Mouse (Mus musculus) heart, embryonic 10.5 days (tissue): ENCODE measurements around the gene Stx16. TPM values are rescaled to one million over a fixed set of nuclear protein-coding genes. Genes with fewer than 3 reads are reported as not detected.

Experiments
- DNase-seq: peaks from one replicate; pipeline ENCODE4 v3.0.0-alpha.2; 2017; ENCODE audit warnings: low spot score
- H3K27ac ChIP-seq: fragments of 300-500 bp; sonication (generic); 2 replicates; pipeline ENCODE4 v1.5.1; 2016; ENCODE audit warnings: mild to moderate bottlenecking
- H3K27me3 ChIP-seq: fragments of 300-500 bp; sonication (generic); 2 replicates; pipeline ENCODE4 v1.6.1; 2016; ENCODE audit warnings: mild to moderate bottlenecking; ENCODE audit not compliant: poor library complexity, insufficient read depth, severe bottlenecking
- H3K36me3 ChIP-seq: fragments of 300-500 bp; sonication (generic); 2 replicates; pipeline ENCODE4 v1.6.1; 2016; ENCODE audit warnings: mild to moderate bottlenecking, moderate library complexity
- H3K4me1 ChIP-seq: fragments of 300-500 bp; sonication (generic); 2 replicates; pipeline ENCODE4 v1.6.1; 2016; ENCODE audit warnings: mild to moderate bottlenecking
- H3K4me3 ChIP-seq: fragments of 300-500 bp; sonication (generic); 2 replicates; pipeline ENCODE4 v1.5.1; 2016; ENCODE audit warnings: mild to moderate bottlenecking, moderate library complexity
- H3K9me3 ChIP-seq: fragments of 300-500 bp; sonication (generic); 2 replicates; pipeline ENCODE4 v1.6.1; 2016; ENCODE audit warnings: mild to moderate bottlenecking, moderate library complexity
- WGBS: fragments of 180-500 bp; shearing (Covaris S2); methylation state at CpG from one replicate; pipeline ENCODE4 v1.1.7; 2016; 5-methylcytosine and 5-hydroxymethylcytosine counted together
- polyA plus RNA-seq: library from polyadenylated mRNA; unstranded; fragments of >200 nt; fragmentation: Nextera tagmentation; extraction: Ambion mirVana; gene quantifications from 2 replicates; pipeline ENCODE4 v1.2.1, GENCODE M21; 2016

Stx16 gene
- polyA plus RNA-seq, 1 experiment from 2014 or later: 11.9 TPM

DNA sequence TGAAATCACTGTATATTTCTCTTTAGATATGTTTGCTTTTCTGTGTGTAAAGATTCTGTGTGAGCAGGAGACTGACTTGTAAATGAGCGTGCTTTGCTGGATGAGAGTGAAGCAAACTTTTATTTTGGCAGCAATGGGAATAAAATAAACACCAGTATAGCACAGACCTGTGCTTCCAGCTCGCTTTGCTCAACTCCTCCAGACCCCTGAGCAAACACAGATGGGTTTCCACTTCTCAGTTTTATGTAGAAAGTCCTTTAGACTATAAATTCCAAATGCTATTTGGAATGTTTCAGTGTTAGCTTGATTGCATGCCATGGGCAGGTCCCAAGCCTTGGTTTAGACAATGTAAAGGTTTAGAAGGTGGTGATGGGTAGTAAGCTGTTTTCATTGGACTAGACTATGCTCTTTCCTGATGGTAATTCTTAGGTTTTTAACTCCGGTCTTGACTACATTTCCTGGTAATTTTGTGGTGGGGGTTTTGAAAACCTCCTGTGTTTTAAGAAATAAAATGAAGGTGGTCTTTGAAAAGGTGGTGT, 6.3 kb downstream of the Stx16 start:
- Histone ChIP-seq H3K27ac (no peak overlapping the region), H3K9me3 (no peaks in the 10 kb centered on the region), H3K4me3 (no peak overlapping the region), H3K4me1 (peaks cover 18% of the 10 kb centered on the region), H3K27me3 (no peaks in the 10 kb centered on the region), H3K36me3 (0 out of 2 replicates have a peak, but pooled peaks cover 4% of the 10 kb centered on the region)
- WGBS: 90% methylated on average over 3 of the region's 3 CpGs
- no peak for DNase-seq

DNA sequence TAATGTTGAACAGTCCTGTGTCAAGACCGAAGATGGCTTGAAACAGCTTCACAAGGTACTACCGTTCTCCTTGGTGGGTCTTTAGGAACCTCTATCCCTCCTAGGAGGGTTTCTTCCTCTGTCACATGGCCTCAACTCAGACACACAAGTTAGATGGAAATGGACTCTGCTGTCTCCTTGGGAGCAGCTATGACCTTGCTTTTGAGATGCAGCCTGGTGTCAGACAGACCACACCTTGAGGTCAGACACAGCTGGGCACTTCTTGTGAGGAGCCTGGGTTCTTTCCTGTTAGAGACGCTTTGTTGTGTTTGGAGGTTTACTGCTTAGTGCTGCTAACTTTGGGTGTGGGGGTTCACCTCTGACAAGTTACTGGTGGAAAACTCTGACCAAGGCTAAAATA, 19.0 kb downstream of the Stx16 start:
- H3K27ac ChIP-seq: no peak overlapping the region
- H3K36me3 ChIP-seq: peaks cover 63% of the 10 kb centered on the region
- no peaks in the 10 kb centered on the region for H3K4me1 ChIP-seq
- WGBS: 94% methylated on average over 3 of the region's 3 CpGs
- no peaks in the 10 kb centered on the region for H3K9me3 ChIP-seq
- no peak overlapping the region for H3K4me3 ChIP-seq
- DNase-seq: no peak
- no peaks in the 10 kb centered on the region for H3K27me3 ChIP-seq

DNA sequence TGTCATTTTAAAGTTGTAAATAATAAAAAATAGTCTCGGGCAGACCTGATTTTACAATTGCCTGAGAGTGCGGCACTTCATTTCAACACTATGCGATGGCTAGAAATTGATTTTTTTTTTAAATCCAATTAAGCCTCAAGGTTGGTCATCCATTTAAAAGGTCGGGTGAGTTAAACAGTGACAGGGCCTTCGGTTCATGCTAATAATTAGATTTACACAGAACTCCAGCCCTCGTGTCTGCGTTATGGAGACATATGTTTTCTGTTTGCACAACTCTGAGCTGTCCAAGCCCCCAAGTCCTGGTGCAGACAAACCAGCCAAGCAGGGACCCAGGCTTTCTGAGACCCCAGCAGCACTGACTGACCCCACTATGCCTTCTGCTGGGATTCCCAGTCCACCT, 26.3 kb downstream of the Stx16 start:
- no peaks in the 10 kb centered on the region for H3K4me1 ChIP-seq
- H3K4me3 ChIP-seq: no peak overlapping the region
- 83% methylated on average over 7 of the region's 7 CpGs for WGBS
- H3K36me3 ChIP-seq: peaks cover 19% of the 10 kb centered on the region; the same call in 1 of the 2 replicates
- no peaks in the 10 kb centered on the region for H3K9me3 ChIP-seq
- DNase-seq: no peak
- no peaks in the 10 kb centered on the region for H3K27me3 ChIP-seq
- H3K27ac ChIP-seq: no peak overlapping the region

DNA sequence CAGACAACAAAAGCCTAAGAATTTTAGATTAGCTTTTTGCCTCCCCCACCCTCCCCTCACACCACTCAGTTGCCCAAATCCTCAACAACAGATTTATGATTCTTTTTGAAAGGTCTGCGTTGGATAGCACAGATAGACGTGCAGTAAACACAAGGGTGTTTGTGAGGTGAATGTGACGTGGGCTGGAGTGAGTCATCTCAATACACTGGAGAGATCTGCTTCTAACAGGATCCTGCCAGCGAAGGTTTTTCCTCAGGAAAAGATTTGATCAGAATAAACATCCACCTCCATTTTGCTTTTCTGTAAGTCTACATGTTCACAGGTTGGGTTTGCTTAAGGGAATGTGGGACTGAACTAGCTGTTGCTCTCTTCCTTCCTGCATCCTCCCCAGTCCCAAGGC, 27.4 kb downstream of the Stx16 start:
- 72% methylated on average over 4 of the region's 4 CpGs for WGBS
- H3K36me3 ChIP-seq: peaks cover 9% of the 10 kb centered on the region; the same call in 1 of the 2 replicates
- no peaks in the 10 kb centered on the region for H3K9me3 ChIP-seq
- H3K4me1 ChIP-seq: no peaks in the 10 kb centered on the region
- no peak overlapping the region for H3K27ac ChIP-seq
- no peak for DNase-seq
- H3K27me3 ChIP-seq: no peaks in the 10 kb centered on the region
- H3K4me3 ChIP-seq: no peak overlapping the region

DNA sequence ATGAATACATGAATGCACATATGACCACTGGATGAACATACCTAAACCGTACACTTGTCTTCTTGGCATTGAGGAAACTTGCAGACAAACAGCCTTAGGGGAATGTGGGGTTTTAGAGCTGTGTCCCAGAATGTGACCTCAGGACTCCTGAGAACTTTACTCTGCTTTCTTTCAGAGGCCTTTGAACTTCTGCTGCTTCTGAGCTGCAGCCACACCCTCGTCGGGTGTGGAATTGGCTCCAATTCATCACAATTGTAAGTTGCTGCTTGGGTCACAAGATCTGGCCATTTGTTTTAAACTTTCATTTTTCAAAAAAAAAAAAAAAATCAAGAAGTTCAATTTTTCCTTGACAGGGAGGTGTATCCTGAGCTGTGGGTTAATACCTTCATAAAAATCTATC, 31.3 kb downstream of the Stx16 start:
- Histone ChIP-seq H3K9me3 (no peaks in the 10 kb centered on the region), H3K36me3 (0 out of 2 replicates have a peak, but pooled peaks cover 4% of the 10 kb centered on the region), H3K4me3 (no peak overlapping the region), H3K27ac (no peak overlapping the region), H3K4me1 (peaks cover 19% of the 10 kb centered on the region), H3K27me3 (no peaks in the 10 kb centered on the region)
- DNase-seq: no peak
- WGBS: 81% methylated on average over 3 of the region's 3 CpGs

DNA sequence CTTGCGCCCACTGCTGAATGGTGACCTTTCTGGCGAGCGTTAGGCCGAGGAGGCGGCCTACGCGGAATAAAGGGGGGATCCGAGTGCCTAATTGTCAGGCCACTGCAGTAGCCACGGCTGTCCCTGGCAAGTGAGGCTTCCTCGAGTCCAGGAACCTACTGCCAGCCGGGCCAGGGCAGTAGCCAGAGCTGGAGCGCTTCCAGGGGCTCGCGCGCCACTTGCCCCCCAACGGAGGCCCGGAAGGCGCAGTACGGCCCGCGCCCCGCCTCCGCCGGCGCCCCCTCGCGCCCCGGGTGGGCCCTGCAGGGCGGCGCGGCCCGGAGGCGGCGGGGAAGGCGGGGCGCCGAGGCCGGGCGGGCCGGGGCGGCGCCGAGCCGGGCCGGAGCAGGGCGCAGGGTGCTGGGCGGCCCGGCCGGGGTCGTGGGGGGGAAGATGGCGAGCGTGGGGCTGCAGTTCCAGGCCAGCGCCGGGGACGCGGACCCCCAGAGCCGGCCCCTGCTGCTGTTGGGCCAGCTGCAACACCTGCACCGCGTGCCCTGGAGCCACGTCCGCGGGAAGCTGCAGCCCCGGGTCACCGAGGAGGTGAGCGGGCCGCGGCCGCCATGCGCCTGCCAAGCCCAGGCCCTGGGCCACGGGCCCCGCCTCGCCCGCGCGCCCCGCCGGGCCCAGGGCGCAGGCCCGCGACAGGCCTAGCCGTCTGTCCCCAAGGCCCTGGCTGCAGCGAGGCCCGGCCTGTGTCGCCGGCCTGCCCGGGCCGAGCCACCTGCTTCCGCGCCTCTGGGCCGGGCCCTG, 34.1 kb downstream of the Stx16 start, which contains the start of gene Npepl1:
Gene Npepl1, plus strand, starts transcription at position 359 of the 792 bp plus-strand sequence.
- no peak for DNase-seq
- peak within 1 kb of the TSS; percentile 98 for H3K27ac ChIP-seq
- H3K9me3 ChIP-seq: no peaks in the 10 kb centered on the region
- peaks cover 29% of the 10 kb centered on the region for H3K4me1 ChIP-seq
- no peaks in the 10 kb centered on the region for H3K27me3 ChIP-seq
- WGBS: 4% methylated on average over 86 of the region's 90 CpGs
- H3K4me3 ChIP-seq: peak within 1 kb of the TSS; percentile 79
- H3K36me3 ChIP-seq: peaks cover 23% of the 10 kb centered on the region; the same call in 1 of the 2 replicates

DNA sequence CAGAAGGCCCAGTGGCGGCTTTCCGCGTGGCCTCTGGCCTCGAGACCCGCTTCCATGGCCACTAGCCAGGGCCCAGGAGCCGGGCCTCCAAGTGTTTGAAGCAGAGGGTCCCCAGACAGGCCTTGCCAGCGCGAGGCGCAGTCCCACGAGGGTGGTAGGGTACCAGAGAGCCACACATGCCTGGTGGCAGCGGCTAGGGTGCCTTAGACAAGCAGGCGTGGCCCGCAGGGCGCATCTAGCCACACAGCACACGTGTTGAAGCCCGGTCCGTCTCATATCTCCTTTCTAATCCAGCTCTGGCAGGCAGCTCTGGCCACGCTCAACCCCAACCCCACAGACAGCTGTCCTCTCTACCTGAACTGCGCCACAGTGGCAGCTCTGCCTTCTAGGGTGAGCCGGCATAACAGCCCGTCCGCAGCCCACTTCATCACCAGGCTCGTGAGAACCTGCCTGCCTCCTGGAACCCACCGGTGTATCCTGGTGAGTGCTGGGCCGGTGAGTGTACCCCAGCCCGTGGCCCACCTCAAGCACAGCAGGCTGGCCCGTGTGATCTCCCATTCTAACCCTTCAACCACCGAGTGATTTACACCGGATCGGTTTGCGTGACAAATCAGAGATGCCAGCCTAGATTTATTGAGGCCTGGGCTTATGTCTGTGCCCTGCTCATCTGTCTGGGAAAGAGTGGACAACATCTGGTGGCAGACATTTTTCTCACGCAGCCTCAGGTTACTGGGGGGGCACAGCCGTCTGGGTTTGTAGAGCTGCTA, 34.9 kb downstream of the Stx16 start:
- peaks cover 30% of the 10 kb centered on the region; the same call in 1 of the 2 replicates for H3K36me3 ChIP-seq
- no peak for DNase-seq
- WGBS: 49% methylated on average over 33 of the region's 33 CpGs

DNA sequence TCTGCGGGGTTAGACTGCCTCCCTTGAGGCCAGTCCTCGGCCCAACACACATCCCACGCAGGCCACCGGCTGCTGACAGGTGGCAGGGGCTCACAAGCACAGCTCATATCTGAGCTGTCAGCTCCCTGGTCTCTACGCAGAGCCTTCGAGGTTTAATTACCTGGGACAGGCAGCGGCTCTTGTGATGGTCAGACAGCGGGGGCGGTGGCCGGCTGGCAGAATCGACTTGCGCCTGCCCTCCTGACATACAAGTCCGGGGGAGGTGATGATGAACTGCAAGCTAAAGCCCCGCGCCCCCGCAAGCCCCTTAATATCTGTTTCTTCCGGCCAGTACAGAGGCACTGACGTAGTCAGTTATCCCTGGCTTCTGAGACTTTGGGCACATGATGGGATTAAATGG, 36.8 kb downstream of the Stx16 start:
- H3K27ac ChIP-seq: no peak overlapping the region
- WGBS: 59% methylated on average over 18 of the region's 18 CpGs
- H3K9me3 ChIP-seq: no peaks in the 10 kb centered on the region

More for the DNA sequence above, 34.9 kb downstream of the Stx16 start:
- H3K9me3 ChIP-seq: no peaks in the 10 kb centered on the region
- H3K27ac ChIP-seq: peak overlapping the region; percentile 98
- H3K4me3 ChIP-seq: peak overlapping the region; percentile 79
- H3K27me3 ChIP-seq: no peaks in the 10 kb centered on the region
- peaks cover 29% of the 10 kb centered on the region for H3K4me1 ChIP-seq

DNA sequence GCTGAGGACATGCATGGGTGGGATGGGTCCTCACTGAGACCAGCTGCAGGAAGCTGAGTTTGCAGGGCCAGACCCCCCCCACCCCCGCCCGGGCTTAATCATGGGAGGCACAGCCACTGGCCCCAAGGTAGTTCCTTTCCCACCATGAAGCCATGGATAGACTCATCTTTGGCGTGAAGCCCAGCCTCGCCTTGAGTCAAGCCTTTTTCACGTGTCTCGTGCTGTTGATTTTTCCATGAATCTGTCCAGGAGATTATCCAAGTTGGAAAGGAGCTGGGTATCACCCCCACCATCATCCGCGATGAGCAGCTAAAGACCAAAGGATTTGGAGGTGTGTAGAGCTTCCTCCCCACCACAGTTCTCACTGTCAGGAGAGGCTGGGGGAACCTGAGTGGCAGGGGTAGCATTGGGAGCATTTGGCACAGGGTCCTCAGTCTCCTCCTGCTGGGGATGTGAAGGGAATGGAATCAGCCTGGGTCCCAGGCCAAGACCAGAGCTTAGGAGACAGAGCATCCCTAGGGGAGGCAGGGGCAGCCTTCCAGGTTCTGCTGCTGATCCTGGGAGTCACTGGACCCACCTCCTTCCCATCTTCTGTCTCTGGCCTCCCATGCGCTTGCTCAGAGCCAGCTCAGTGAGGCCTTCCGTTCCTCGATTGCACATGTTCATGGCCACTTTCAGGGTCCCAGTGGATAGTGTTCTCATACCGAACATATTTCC, 38.2 kb downstream of the Stx16 start:
- WGBS: 90% methylated on average over 12 of the region's 12 CpGs
- no peak overlapping the region for H3K4me3 ChIP-seq
- H3K9me3 ChIP-seq: no peaks in the 10 kb centered on the region
- no peaks in the 10 kb centered on the region for H3K27me3 ChIP-seq
- H3K4me1 ChIP-seq: peaks cover 37% of the 10 kb centered on the region
- no peak overlapping the region for H3K27ac ChIP-seq
- peaks cover 58% of the 10 kb centered on the region for H3K36me3 ChIP-seq
- DNase-seq: no peak

More for the DNA sequence above, 36.8 kb downstream of the Stx16 start:
- H3K27me3 ChIP-seq: no peaks in the 10 kb centered on the region
- peaks cover 46% of the 10 kb centered on the region; the same call in 1 of the 2 replicates for H3K36me3 ChIP-seq
- peaks cover 37% of the 10 kb centered on the region for H3K4me1 ChIP-seq
- no peak for DNase-seq
- no peak overlapping the region for H3K4me3 ChIP-seq

DNA sequence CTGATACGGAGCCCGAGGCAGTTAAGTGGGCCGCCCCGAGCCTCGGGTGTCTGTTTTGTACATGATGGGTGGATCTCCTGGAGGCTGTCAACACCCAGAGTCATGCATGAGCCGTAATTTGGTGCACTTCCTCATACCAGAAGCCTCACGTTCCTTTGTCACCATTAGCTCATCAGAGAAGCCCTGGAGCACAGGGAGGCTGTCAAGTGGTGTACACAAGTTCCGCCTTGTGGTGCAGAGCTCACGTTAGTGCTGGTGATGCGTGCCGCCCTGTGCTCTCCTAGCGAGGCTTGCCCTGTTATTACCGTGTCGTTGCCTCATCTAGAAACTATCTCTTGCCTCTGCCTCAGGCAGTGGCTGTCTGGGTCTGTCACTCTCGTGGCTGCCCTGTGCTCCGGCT, 40.8 kb downstream of the Stx16 start:
- H3K4me1 ChIP-seq: peaks cover 21% of the 10 kb centered on the region
- H3K27me3 ChIP-seq: no peaks in the 10 kb centered on the region
- peak overlapping the region; percentile 44; the same call in 1 of the 2 replicates for H3K27ac ChIP-seq
- peaks cover 85% of the 10 kb centered on the region for H3K36me3 ChIP-seq
- no peak overlapping the region for H3K4me3 ChIP-seq
- WGBS: 47% methylated on average over 16 of the region's 16 CpGs
- no peak for DNase-seq
- no peaks in the 10 kb centered on the region for H3K9me3 ChIP-seq

DNA sequence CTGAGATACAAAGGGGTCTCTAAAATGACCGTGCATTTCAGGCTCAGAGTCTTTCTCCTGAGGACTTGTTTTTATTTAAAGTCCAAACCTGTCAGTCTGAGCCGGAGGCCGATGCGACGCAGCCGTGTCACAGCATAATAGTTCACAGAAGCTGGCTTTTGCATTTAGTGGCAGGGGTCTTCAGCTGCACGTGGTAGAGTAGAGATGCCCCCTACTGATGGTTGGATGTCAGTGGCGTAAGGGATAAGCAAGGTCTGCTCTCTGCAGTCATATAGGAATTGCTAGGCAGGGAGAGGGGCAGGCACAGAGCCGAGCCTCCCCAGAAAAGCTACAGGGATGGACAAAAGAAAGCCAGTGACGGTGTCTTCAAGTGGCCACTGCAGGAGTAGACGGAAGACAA, 42.0 kb downstream of the Stx16 start:
- H3K27me3 ChIP-seq: no peaks in the 10 kb centered on the region
- H3K27ac ChIP-seq: no peak overlapping the region
- DNase-seq: no peak
- H3K4me3 ChIP-seq: no peak overlapping the region
- H3K4me1 ChIP-seq: peaks cover 10% of the 10 kb centered on the region
- no peaks in the 10 kb centered on the region for H3K9me3 ChIP-seq
- 73% methylated on average over 11 of the region's 11 CpGs for WGBS
- peaks cover 92% of the 10 kb centered on the region for H3K36me3 ChIP-seq

DNA sequence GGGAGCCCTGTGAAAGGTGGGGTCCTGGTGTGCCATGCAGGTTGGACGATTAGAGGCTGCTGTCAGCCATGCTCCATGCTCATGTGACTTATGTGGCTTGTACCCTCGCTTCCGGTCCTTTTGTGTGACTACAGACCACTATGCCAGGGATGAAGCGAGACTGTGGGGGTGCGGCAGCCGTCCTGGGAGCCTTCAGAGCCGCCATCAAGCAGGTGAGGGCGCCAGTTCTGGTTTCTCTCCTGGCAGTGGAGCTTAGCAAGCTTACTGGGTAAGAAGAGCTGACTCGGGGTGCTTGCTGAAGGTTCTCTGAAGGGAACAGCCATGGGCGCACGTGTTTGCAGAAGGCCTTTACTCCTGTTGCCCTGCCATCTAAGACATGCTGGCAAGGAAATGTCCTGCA, 43.2 kb downstream of the Stx16 start:
- WGBS: 91% methylated on average over 11 of the region's 11 CpGs
- peaks cover 95% of the 10 kb centered on the region for H3K36me3 ChIP-seq

More for the DNA sequence above, 43.2 kb downstream of the Stx16 start:
- no peak overlapping the region for H3K27ac ChIP-seq
- H3K9me3 ChIP-seq: no peaks in the 10 kb centered on the region
- peak; percentile 73 for DNase-seq
- no peak overlapping the region for H3K4me3 ChIP-seq
- no peaks in the 10 kb centered on the region for H3K27me3 ChIP-seq
- H3K4me1 ChIP-seq: peaks cover 8% of the 10 kb centered on the region
